Mouse (Mus musculus): ENCODE results near the gene Fam155a. TPM values are rescaled to one million over a fixed set of nuclear protein-coding genes. Genes with fewer than 3 reads are reported as not detected.

Gene Fam155a
- polyA plus RNA-seq, 1 experiment from 2014 or later = 21.2 TPM

DNA sequence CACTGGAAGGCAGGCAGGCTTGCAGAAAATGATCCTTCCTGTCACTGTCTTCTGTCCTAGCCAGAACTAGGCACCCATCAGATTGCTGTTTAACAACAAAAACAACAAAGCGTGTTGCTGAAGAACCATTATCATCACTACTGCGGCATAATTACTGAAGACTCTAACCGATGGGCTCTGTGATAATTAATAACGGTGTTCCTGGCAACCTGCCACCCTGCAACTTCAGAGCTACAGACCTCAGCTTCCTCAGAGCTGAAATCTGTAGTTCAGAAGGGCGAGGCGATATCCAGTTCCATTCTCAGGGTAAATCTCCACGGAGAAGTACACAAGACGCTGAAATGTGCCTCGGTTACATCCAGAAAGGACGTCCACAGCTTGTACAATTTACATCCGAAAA is 531.2 kb downstream of the Fam155a start:
- H3K27ac ChIP-seq = no peak overlapping the region
- H3K4me3 ChIP-seq (replicated peaks) = no peak overlapping the region
- no peaks in the 10 kb centered on the region for H3K27me3 ChIP-seq
- no peaks in the 10 kb centered on the region for H3K36me3 ChIP-seq
- no peak overlapping the region for H3K4me2 ChIP-seq (replicated peaks)
- WGBS = 69% methylated on average over 11 of the region's 11 CpGs
- H3K4me1 ChIP-seq (replicated peaks) = peaks cover 25% of the 10 kb centered on the region
- H3K9me3 ChIP-seq = no peaks in the 10 kb centered on the region
- 0 out of 2 replicates have a peak overlapping the region, but pooled peaks have one; percentile 36 for H3K9ac ChIP-seq (replicated peaks)
- ATAC-seq = no peak

DNA sequence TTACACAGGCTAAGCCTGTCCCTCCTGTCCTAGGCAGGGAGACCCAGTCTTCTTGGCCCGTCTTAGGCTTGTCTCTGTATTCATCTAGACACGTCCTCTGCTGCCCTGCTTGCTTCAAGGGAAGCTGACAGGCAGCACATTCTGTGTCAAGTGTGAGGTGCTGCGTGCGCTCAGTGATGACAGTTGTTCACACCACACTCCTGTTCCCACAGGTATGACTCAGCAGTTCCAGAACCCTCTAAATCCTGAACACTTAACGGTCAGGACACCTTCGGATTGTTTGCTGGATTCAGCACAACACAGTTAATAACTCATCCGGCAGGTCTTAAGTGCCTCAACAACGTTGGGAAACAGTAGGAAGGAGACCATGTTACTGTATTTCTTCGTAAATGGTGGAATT is 532.0 kb downstream of the Fam155a start:
- Histone ChIP-seq H3K4me2 (replicated peaks) (no peak overlapping the region), H3K27ac (no peak overlapping the region), H3K9me3 (no peaks in the 10 kb centered on the region), H3K36me3 (no peaks in the 10 kb centered on the region), H3K4me3 (replicated peaks) (no peak overlapping the region), H3K9ac (replicated peaks) (no peak overlapping the region), H3K27me3 (no peaks in the 10 kb centered on the region), H3K4me1 (replicated peaks) (peaks cover 23% of the 10 kb centered on the region)
- ATAC-seq = no peak
- 88% methylated on average over 9 of the region's 9 CpGs for WGBS

GRCm38 (mm10) chr8:9233326-9233919 is 537.5 kb downstream of the Fam155a start:
- H3K27ac ChIP-seq = no peak overlapping the region
- H3K4me2 ChIP-seq (replicated peaks) = 0 out of 2 replicates have a peak overlapping the region, but pooled peaks have one; percentile 11
- H3K4me1 ChIP-seq (replicated peaks) = peaks cover 4% of the 10 kb centered on the region
- no peak overlapping the region for H3K4me3 ChIP-seq (replicated peaks)
- peak; percentile 87 for ATAC-seq
- H3K9me3 ChIP-seq = no peaks in the 10 kb centered on the region
- H3K9ac ChIP-seq (replicated peaks) = no peak overlapping the region
- 7% methylated on average over 12 of the region's 12 CpGs for WGBS
- no peaks in the 10 kb centered on the region for H3K36me3 ChIP-seq
- no peaks in the 10 kb centered on the region for H3K27me3 ChIP-seq

DNA sequence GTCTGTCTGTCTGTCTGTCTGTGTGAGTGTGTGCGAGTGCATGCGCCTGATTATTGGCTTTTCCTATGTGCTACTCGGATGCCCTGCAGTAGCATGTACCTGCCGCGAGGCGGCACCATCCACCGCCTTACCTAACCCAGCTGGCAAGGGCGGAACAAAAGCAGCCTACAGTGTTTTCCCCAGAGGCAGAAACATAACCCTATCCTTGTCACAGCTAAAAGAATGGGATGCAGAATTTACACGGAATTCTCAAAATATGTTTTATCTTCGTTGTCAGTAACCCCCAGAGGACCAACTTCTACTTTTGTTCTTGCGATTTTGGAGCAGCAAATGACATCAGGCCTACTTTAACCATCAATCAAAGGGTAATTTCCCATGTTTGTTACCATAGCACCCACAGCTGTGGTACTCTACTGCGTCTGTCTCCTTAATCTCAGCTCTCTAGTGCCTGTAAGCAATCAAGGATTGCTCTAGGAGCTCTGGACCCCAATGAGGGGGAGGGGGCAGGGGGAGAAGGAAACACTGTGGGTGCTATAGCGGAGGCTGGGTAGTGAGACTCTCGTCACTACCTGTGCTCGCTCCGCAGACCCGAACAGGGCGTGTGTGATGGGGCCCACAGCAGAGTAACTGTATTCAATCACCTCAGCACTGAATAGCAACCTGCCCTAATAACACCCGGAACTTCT is 543.0 kb downstream of the Fam155a start:
- H3K9ac ChIP-seq (replicated peaks) = no peak overlapping the region
- H3K4me3 ChIP-seq (replicated peaks) = no peak overlapping the region
- peak; percentile 92 for ATAC-seq
- no peak overlapping the region for H3K4me2 ChIP-seq (replicated peaks)
- H3K27ac ChIP-seq = peak overlapping the region; percentile 41
- H3K9me3 ChIP-seq = no peaks in the 10 kb centered on the region
- H3K27me3 ChIP-seq = no peaks in the 10 kb centered on the region
- H3K36me3 ChIP-seq = no peaks in the 10 kb centered on the region
- WGBS = 37% methylated on average over 19 of the region's 19 CpGs
- H3K4me1 ChIP-seq (replicated peaks) = 0 out of 2 replicates have a peak, but pooled peaks cover 5% of the 10 kb centered on the region

DNA sequence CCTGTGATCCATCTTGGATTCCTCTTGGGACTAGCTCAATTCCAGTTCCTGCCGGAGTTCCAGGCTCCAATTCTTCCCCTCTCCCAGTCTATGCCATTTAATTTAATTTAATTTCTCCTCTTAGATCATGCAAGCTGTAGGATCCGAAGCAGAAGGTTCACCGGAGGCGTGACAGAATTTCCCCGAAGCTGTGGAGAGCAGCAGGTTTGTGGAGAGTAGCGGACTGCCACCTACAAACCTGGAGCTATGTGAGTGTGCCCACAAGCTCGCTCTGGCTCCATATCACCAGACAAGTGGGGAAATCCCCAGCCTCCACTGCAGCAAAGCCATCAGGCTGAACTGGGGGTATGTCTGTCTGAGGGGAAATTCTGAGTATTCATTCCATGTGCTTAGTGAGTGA is 544.2 kb downstream of the Fam155a start:
- no peak for ATAC-seq
- Histone ChIP-seq H3K9ac (replicated peaks) (no peak overlapping the region), H3K36me3 (no peaks in the 10 kb centered on the region), H3K27me3 (no peaks in the 10 kb centered on the region), H3K9me3 (no peaks in the 10 kb centered on the region), H3K4me3 (replicated peaks) (no peak overlapping the region), H3K27ac (no peak overlapping the region), H3K4me2 (replicated peaks) (no peak overlapping the region), H3K4me1 (replicated peaks) (0 out of 2 replicates have a peak, but pooled peaks cover 5% of the 10 kb centered on the region)
- 86% methylated on average over 7 of the region's 7 CpGs for WGBS

- Histone ChIP-seq H3K36me3 (peaks cover 5% of the 10 kb centered on the region; the same call in 1 of the 2 replicates), H3K27me3 (no peaks in the 10 kb centered on the region), H3K9me3 (no peaks in the 10 kb centered on the region), H3K4me3 (replicated peaks) (no peak overlapping the region), H3K4me2 (replicated peaks) (no peak overlapping the region), H3K4me1 (replicated peaks) (no peaks in the 10 kb centered on the region), H3K27ac (no peak overlapping the region), H3K9ac (replicated peaks) (no peak overlapping the region)
- WGBS = 72% methylated on average over 4 of the region's 4 CpGs
- no peak for ATAC-seq
Measured at GRCm38 (mm10) chr8:9211751-9212150, 559.2 kb downstream of the Fam155a start.

GRCm38 (mm10) chr8:9207505-9208051 is 563.4 kb downstream of the Fam155a start:
- 91% methylated on average over 31 of the region's 31 CpGs for WGBS
- H3K36me3 ChIP-seq = peaks cover 5% of the 10 kb centered on the region; the same call in 1 of the 2 replicates
- ATAC-seq = peak; percentile 65
- no peak overlapping the region for H3K9ac ChIP-seq (replicated peaks)
- peaks cover 8% of the 10 kb centered on the region; the same call in 1 of the 2 replicates for H3K4me1 ChIP-seq (replicated peaks)
- H3K4me2 ChIP-seq (replicated peaks) = no peak overlapping the region
- H3K4me3 ChIP-seq (replicated peaks) = no peak overlapping the region
- no peak overlapping the region for H3K27ac ChIP-seq
- H3K27me3 ChIP-seq = no peaks in the 10 kb centered on the region
- no peaks in the 10 kb centered on the region for H3K9me3 ChIP-seq

DNA sequence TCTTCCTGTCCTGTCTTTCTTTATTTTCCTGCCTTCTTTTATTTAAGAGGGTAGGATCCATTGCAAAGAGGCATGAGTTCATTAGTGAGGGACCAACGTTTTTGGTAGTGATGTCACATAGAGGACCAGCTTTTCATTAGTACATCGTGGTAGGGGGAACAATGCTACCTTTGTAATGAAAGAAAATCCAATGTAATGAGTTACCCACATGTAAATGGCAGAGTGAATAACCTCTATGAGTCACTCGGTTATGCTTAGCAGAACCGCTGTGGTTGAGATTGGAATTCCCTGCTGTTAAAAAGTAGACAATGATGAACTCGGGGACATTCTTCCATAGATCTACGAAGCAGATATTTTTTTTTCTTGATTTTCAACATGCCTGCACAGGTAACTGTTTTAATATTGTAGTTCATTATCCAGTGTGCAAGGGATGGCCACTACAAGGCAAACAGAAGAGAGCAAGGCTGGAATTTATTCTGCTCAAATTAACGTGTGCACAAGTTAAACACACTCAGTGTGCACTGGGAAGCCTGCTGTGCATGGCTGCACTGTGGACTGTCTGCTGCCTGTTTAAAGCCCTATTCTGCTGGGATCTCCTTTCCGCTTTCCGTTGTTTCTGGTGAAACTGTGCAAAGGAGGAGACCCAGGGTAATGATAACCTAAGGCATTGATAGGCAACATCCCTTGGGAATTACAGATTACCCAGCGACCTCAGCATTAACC is 566.5 kb downstream of the Fam155a start:
- 57% methylated on average over 10 of the region's 10 CpGs for WGBS
- ATAC-seq = no peak
- Histone ChIP-seq H3K4me1 (replicated peaks) (peaks cover 12% of the 10 kb centered on the region; the same call in 1 of the 2 replicates), H3K4me2 (replicated peaks) (no peak overlapping the region), H3K27ac (no peak overlapping the region), H3K4me3 (replicated peaks) (no peak overlapping the region), H3K27me3 (no peaks in the 10 kb centered on the region), H3K9ac (replicated peaks) (no peak overlapping the region), H3K36me3 (peaks cover 5% of the 10 kb centered on the region; the same call in 1 of the 2 replicates), H3K9me3 (no peaks in the 10 kb centered on the region)

- Histone ChIP-seq H3K27me3 (no peaks in the 10 kb centered on the region), H3K9ac (replicated peaks) (no peak overlapping the region), H3K4me1 (replicated peaks) (peaks cover 12% of the 10 kb centered on the region; the same call in 1 of the 2 replicates), H3K27ac (no peak overlapping the region), H3K36me3 (no peaks in the 10 kb centered on the region), H3K4me2 (replicated peaks) (no peak overlapping the region), H3K4me3 (replicated peaks) (no peak overlapping the region), H3K9me3 (no peaks in the 10 kb centered on the region)
- 91% methylated on average over 3 of the region's 3 CpGs for WGBS
- ATAC-seq = 0 out of 2 replicates have a peak, but pooled peaks have one; percentile 48
Measured at GRCm38 (mm10) chr8:9200099-9200498, 570.9 kb downstream of the Fam155a start.

- Histone ChIP-seq H3K27me3 (0 out of 2 replicates have a peak, but pooled peaks cover 3% of the 10 kb centered on the region), H3K4me1 (replicated peaks) (no peaks in the 10 kb centered on the region), H3K27ac (no peak overlapping the region), H3K9me3 (no peaks in the 10 kb centered on the region), H3K36me3 (no peaks in the 10 kb centered on the region), H3K4me2 (replicated peaks) (no peak overlapping the region), H3K9ac (replicated peaks) (no peak overlapping the region), H3K4me3 (replicated peaks) (no peak overlapping the region)
- ATAC-seq = no peak
- 84% methylated on average over 3 of the region's 3 CpGs for WGBS
Measured at GRCm38 (mm10) chr8:9191682-9192081, 579.3 kb downstream of the Fam155a start.

GRCm38 (mm10) chr8:9188616-9189015 is 582.3 kb downstream of the Fam155a start:
- no peaks in the 10 kb centered on the region for H3K9me3 ChIP-seq
- WGBS = 48% methylated on average over 4 of the region's 4 CpGs
- no peaks in the 10 kb centered on the region for H3K4me1 ChIP-seq (replicated peaks)
- no peak overlapping the region for H3K4me2 ChIP-seq (replicated peaks)
- no peak overlapping the region for H3K4me3 ChIP-seq (replicated peaks)
- ATAC-seq = no peak
- H3K27me3 ChIP-seq = 0 out of 2 replicates have a peak, but pooled peaks cover 3% of the 10 kb centered on the region
- H3K9ac ChIP-seq (replicated peaks) = no peak overlapping the region
- H3K27ac ChIP-seq = no peak overlapping the region
- no peaks in the 10 kb centered on the region for H3K36me3 ChIP-seq

DNA sequence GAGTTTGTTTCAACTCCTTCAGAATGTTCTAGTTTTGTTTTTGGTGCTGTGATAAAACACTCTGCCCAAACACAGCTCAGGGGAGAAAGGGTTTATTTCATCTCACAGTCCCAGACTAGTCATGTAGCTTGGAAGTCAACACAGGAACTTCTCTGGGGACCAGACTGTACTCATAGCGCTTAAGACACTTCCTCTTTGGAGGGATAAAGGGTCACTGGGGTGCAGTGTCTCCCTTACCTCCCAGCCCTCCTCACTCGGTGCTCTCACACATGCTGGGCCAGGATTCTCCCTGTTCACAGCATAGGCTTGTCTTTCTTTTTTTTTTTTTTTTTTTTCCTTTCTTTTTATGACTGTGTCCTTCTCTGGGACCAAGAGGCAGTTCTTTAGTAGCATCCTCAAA is 585.8 kb downstream of the Fam155a start:
- Histone ChIP-seq H3K4me3 (replicated peaks) (no peak overlapping the region), H3K4me2 (replicated peaks) (no peak overlapping the region), H3K9ac (replicated peaks) (no peak overlapping the region), H3K36me3 (no peaks in the 10 kb centered on the region), H3K4me1 (replicated peaks) (no peaks in the 10 kb centered on the region), H3K9me3 (no peaks in the 10 kb centered on the region), H3K27ac (no peak overlapping the region), H3K27me3 (0 out of 2 replicates have a peak, but pooled peaks cover 3% of the 10 kb centered on the region)
- 68% methylated on average over 2 of the region's 2 CpGs for WGBS
- ATAC-seq = no peak

Data from midbrain, embryonic 13.5 days (tissue).